Mouse (Mus musculus): ENCODE data around the gene Oxsr1. TPM values are rescaled to one million over a fixed set of nuclear protein-coding genes. Genes with fewer than 3 reads are reported as not detected.
"Not testable (repeated sequence)": the region's sequence is repeated elsewhere in the genome, so short reads cannot be mapped to it uniquely, and the experiment has no call there.

Gene Oxsr1
- polyA plus RNA-seq, 1 experiment from 2014 or later = 13.5 TPM

GRCm38 (mm10) chr9:119276321-119276720 lies 45.9 kb downstream of the Oxsr1 start:
- H3K27ac ChIP-seq (ENCODE audit: low read depth, low read length) = no peak overlapping the region
- no peak overlapping the region for H3K4me3 ChIP-seq (ENCODE audit: low read depth, low read length)
- H3K9me3 ChIP-seq (replicated peaks; ENCODE audit: control insufficient read depth, low read length) = no peaks in the 10 kb centered on the region
- no peak overlapping the region for H3K4me2 ChIP-seq (ENCODE audit: low read length)
- H3K36me3 ChIP-seq (ENCODE audit: control insufficient read depth, insufficient read depth, low read length) = peaks cover 11% of the 10 kb centered on the region; the same call in 1 of the 2 replicates
- ATAC-seq = no peak
- peak; percentile 61 for DNase-seq (ENCODE audit: low spot score)
- WGBS = 57% methylated on average over 7 of the region's 7 CpGs
- no peak overlapping the region for H3K9ac ChIP-seq (ENCODE audit: low read length)
- H3K27me3 ChIP-seq (replicated peaks; ENCODE audit: control insufficient read depth, insufficient read depth, low read length) = no peaks in the 10 kb centered on the region
- H3K4me1 ChIP-seq (ENCODE audit: control insufficient read depth, insufficient read depth, low read length) = 0 out of 2 replicates have a peak, but pooled peaks cover 2% of the 10 kb centered on the region

GRCm38 (mm10) chr9:119274814-119275213 lies 47.4 kb downstream of the Oxsr1 start:
- H3K4me3 ChIP-seq (ENCODE audit: low read depth, low read length) = not testable (repeated sequence)

GRCm38 (mm10) chr9:119271496-119271895 lies 50.7 kb downstream of the Oxsr1 start:
- no peak overlapping the region for H3K27ac ChIP-seq (ENCODE audit: low read depth, low read length)
- no peaks in the 10 kb centered on the region for H3K9me3 ChIP-seq (replicated peaks; ENCODE audit: control insufficient read depth, low read length)
- H3K4me3 ChIP-seq (ENCODE audit: low read depth, low read length) = no peak overlapping the region
- WGBS = 71% methylated on average over 4 of the region's 4 CpGs
- DNase-seq (ENCODE audit: low spot score) = no peak
- 0 out of 2 replicates have a peak, but pooled peaks cover under 1% of the 10 kb centered on the region for H3K4me1 ChIP-seq (ENCODE audit: control insufficient read depth, insufficient read depth, low read length)
- ATAC-seq = no peak
- H3K4me2 ChIP-seq (ENCODE audit: low read length) = no peak overlapping the region
- H3K36me3 ChIP-seq (ENCODE audit: control insufficient read depth, insufficient read depth, low read length) = peaks cover 27% of the 10 kb centered on the region
- H3K27me3 ChIP-seq (replicated peaks; ENCODE audit: control insufficient read depth, insufficient read depth, low read length) = no peaks in the 10 kb centered on the region
- no peak overlapping the region for H3K9ac ChIP-seq (ENCODE audit: low read length)

More at GRCm38 (mm10) chr9:119274814-119275213, 47.4 kb downstream of the Oxsr1 start:
- not testable (repeated sequence) for ATAC-seq; DNase-seq (ENCODE audit: low spot score); H3K9me3 ChIP-seq (replicated peaks; ENCODE audit: control insufficient read depth, low read length); H3K9ac ChIP-seq (ENCODE audit: low read length); H3K36me3 ChIP-seq (ENCODE audit: control insufficient read depth, insufficient read depth, low read length); H3K27ac ChIP-seq (ENCODE audit: low read depth, low read length); H3K4me2 ChIP-seq (ENCODE audit: low read length); H3K27me3 ChIP-seq (replicated peaks; ENCODE audit: control insufficient read depth, insufficient read depth, low read length); H3K4me1 ChIP-seq (ENCODE audit: control insufficient read depth, insufficient read depth, low read length)
- WGBS = 96% methylated on average over 5 of the region's 5 CpGs

- no peak overlapping the region for H3K4me2 ChIP-seq (ENCODE audit: low read length)
- no peaks in the 10 kb centered on the region for H3K27me3 ChIP-seq (replicated peaks; ENCODE audit: control insufficient read depth, insufficient read depth, low read length)
- DNase-seq (ENCODE audit: low spot score) = no peak
- H3K4me3 ChIP-seq (ENCODE audit: low read depth, low read length) = no peak overlapping the region
- no peaks in the 10 kb centered on the region for H3K9me3 ChIP-seq (replicated peaks; ENCODE audit: control insufficient read depth, low read length)
- peaks cover 44% of the 10 kb centered on the region for H3K36me3 ChIP-seq (ENCODE audit: control insufficient read depth, insufficient read depth, low read length)
- ATAC-seq = no peak
- H3K27ac ChIP-seq (ENCODE audit: low read depth, low read length) = no peak overlapping the region
- WGBS = 91% methylated on average over 11 of the region's 11 CpGs
- no peaks in the 10 kb centered on the region for H3K4me1 ChIP-seq (ENCODE audit: control insufficient read depth, insufficient read depth, low read length)
- H3K9ac ChIP-seq (ENCODE audit: low read length) = no peak overlapping the region
Measured at GRCm38 (mm10) chr9:119268588-119269145, 53.6 kb downstream of the Oxsr1 start.

- Histone ChIP-seq H3K4me1 (ENCODE audit: control insufficient read depth, insufficient read depth, low read length) (no peaks in the 10 kb centered on the region), H3K27me3 (replicated peaks; ENCODE audit: control insufficient read depth, insufficient read depth, low read length) (no peaks in the 10 kb centered on the region), H3K36me3 (ENCODE audit: control insufficient read depth, insufficient read depth, low read length) (peaks cover 46% of the 10 kb centered on the region), H3K4me2 (ENCODE audit: low read length) (no peak overlapping the region), H3K9me3 (replicated peaks; ENCODE audit: control insufficient read depth, low read length) (no peaks in the 10 kb centered on the region), H3K9ac (ENCODE audit: low read length) (no peak overlapping the region), H3K4me3 (ENCODE audit: low read depth, low read length) (no peak overlapping the region), H3K27ac (ENCODE audit: low read depth, low read length) (no peak overlapping the region)
- ATAC-seq = no peak
- no peak for DNase-seq (ENCODE audit: low spot score)
- 91% methylated on average over 6 of the region's 6 CpGs for WGBS
Measured at GRCm38 (mm10) chr9:119268120-119268519, 54.1 kb downstream of the Oxsr1 start.

- 96% methylated on average over 5 of the region's 5 CpGs for whole genome bisulfite sequencing
- H3K9ac ChIP-seq (ENCODE audit: low read length); H3K4me1 ChIP-seq (ENCODE audit: control insufficient read depth, insufficient read depth, low read length); H3K9me3 ChIP-seq (replicated peaks; ENCODE audit: control insufficient read depth, low read length); DNase-seq (ENCODE audit: low spot score); H3K27ac ChIP-seq (ENCODE audit: low read depth, low read length); H3K4me2 ChIP-seq (ENCODE audit: low read length); H3K27me3 ChIP-seq (replicated peaks; ENCODE audit: control insufficient read depth, insufficient read depth, low read length); ATAC-seq; H3K4me3 ChIP-seq (ENCODE audit: low read depth, low read length): not testable (repeated sequence)
- peaks cover 54% of the 10 kb centered on the region for H3K36me3 ChIP-seq (ENCODE audit: control insufficient read depth, insufficient read depth, low read length)
Measured at GRCm38 (mm10) chr9:119266121-119266395, 56.2 kb downstream of the Oxsr1 start.

- not testable (repeated sequence) for ATAC-seq; H3K27ac ChIP-seq (ENCODE audit: low read depth, low read length); H3K4me1 ChIP-seq (ENCODE audit: control insufficient read depth, insufficient read depth, low read length); H3K9me3 ChIP-seq (replicated peaks; ENCODE audit: control insufficient read depth, low read length); H3K4me2 ChIP-seq (ENCODE audit: low read length); H3K9ac ChIP-seq (ENCODE audit: low read length); DNase-seq (ENCODE audit: low spot score); H3K4me3 ChIP-seq (ENCODE audit: low read depth, low read length); H3K27me3 ChIP-seq (replicated peaks; ENCODE audit: control insufficient read depth, insufficient read depth, low read length)
- 79% methylated on average over 1 of the region's 1 CpGs for WGBS
- peaks cover 57% of the 10 kb centered on the region for H3K36me3 ChIP-seq (ENCODE audit: control insufficient read depth, insufficient read depth, low read length)
Measured at GRCm38 (mm10) chr9:119265373-119266120, 56.7 kb downstream of the Oxsr1 start.

- ATAC-seq (no peak), DNase-seq (ENCODE audit: low spot score) (no peak)
- H3K4me3 ChIP-seq (ENCODE audit: low read depth, low read length) = no peak overlapping the region
- H3K9me3 ChIP-seq (replicated peaks; ENCODE audit: control insufficient read depth, low read length) = no peaks in the 10 kb centered on the region
- H3K9ac ChIP-seq (ENCODE audit: low read length) = no peak overlapping the region
- H3K36me3 ChIP-seq (ENCODE audit: control insufficient read depth, insufficient read depth, low read length) = peaks cover 58% of the 10 kb centered on the region
- no peaks in the 10 kb centered on the region for H3K4me1 ChIP-seq (ENCODE audit: control insufficient read depth, insufficient read depth, low read length)
- no peak overlapping the region for H3K4me2 ChIP-seq (ENCODE audit: low read length)
- no peaks in the 10 kb centered on the region for H3K27me3 ChIP-seq (replicated peaks; ENCODE audit: control insufficient read depth, insufficient read depth, low read length)
- no peak overlapping the region for H3K27ac ChIP-seq (ENCODE audit: low read depth, low read length)
- WGBS = 88% methylated on average over 4 of the region's 4 CpGs
Measured at GRCm38 (mm10) chr9:119263067-119263466, 59.2 kb downstream of the Oxsr1 start.

GRCm38 (mm10) chr9:119260825-119261224 lies 61.4 kb downstream of the Oxsr1 start:
- 98% methylated on average over 2 of the region's 2 CpGs for WGBS
- ATAC-seq = no peak
- H3K36me3 ChIP-seq (ENCODE audit: control insufficient read depth, insufficient read depth, low read length) = peaks cover 53% of the 10 kb centered on the region

More at GRCm38 (mm10) chr9:119260825-119261224, 61.4 kb downstream of the Oxsr1 start:
- no peak for DNase-seq (ENCODE audit: low spot score)
- Histone ChIP-seq H3K27ac (ENCODE audit: low read depth, low read length) (no peak overlapping the region), H3K27me3 (replicated peaks; ENCODE audit: control insufficient read depth, insufficient read depth, low read length) (no peaks in the 10 kb centered on the region), H3K9me3 (replicated peaks; ENCODE audit: control insufficient read depth, low read length) (no peaks in the 10 kb centered on the region), H3K4me3 (ENCODE audit: low read depth, low read length) (no peak overlapping the region), H3K4me2 (ENCODE audit: low read length) (no peak overlapping the region), H3K4me1 (ENCODE audit: control insufficient read depth, insufficient read depth, low read length) (no peaks in the 10 kb centered on the region), H3K9ac (ENCODE audit: low read length) (no peak overlapping the region)

Data from forebrain, embryonic 14.5 days (tissue).